Mouse (Mus musculus): Measurements from ENCODE around the gene Srrm3. TPM values are rescaled to one million over a fixed set of nuclear protein-coding genes. Genes with fewer than 3 reads are reported as not detected.

Srrm3 gene
- polyA plus RNA-seq, 1 experiment from 2014 or later: 23.6 TPM

DNA sequence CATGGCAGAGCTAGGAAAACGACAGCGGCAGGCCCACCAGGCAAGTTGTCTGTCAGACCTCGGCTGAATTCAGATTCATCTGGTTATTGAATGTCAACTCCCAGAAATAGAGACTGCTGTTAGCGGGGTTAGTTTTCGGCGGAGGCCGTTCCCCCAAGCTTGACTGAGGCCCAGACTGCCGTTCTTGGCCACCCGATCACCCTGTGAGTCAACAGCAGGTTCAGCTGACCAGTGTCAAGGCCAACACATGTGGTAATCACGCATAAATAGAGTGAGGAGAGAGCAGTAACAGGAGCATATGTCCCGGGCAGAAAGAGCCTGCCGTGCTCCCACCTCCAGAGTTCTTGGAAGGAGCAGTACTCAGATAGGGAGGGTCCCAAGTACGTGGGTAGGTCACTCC is 100.6 kb downstream of the Srrm3 start:
- no peaks in the 10 kb centered on the region for H3K27me3 ChIP-seq (replicated peaks; ENCODE audit: control insufficient read depth, insufficient read depth, low read length)
- H3K9ac ChIP-seq (ENCODE audit: low read length): no peak overlapping the region
- H3K4me2 ChIP-seq (ENCODE audit: low read length): no peak overlapping the region
- H3K27ac ChIP-seq (ENCODE audit: low read depth, low read length): no peak overlapping the region
- no peak for ATAC-seq
- no peaks in the 10 kb centered on the region for H3K9me3 ChIP-seq (replicated peaks; ENCODE audit: control insufficient read depth, low read length)
- H3K4me3 ChIP-seq (ENCODE audit: low read depth, low read length): no peak overlapping the region
- 87% methylated on average over 13 of the region's 13 CpGs for WGBS
- H3K4me1 ChIP-seq (ENCODE audit: control insufficient read depth, insufficient read depth, low read length): peaks cover 7% of the 10 kb centered on the region; the same call in 1 of the 2 replicates
- no peak for DNase-seq (ENCODE audit: low spot score)
- peaks cover 67% of the 10 kb centered on the region for H3K36me3 ChIP-seq (ENCODE audit: control insufficient read depth, insufficient read depth, low read length)

DNA sequence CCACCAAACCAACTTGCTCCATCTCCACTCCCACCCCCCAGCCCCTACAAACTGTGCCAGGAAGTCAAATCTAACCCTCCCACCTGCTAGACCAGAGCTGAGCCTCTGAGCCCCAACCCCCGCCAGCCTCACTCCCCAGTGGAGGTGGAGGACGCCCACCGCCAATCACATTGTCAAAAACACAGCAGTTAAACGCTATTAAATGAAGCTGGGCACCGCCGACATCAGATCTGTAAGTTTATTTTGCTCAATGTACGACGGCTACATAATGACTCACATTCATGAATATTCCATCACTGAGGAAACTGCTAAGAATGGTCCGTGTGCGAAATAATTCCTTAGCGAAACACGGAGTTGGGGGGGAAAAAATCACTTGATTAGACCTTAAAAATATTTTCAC is 101.5 kb downstream of the Srrm3 start:
- WGBS: 55% methylated on average over 12 of the region's 12 CpGs
- Histone ChIP-seq H3K9me3 (replicated peaks; ENCODE audit: control insufficient read depth, low read length) (no peaks in the 10 kb centered on the region), H3K36me3 (ENCODE audit: control insufficient read depth, insufficient read depth, low read length) (peaks cover 74% of the 10 kb centered on the region), H3K4me3 (ENCODE audit: low read depth, low read length) (no peak overlapping the region), H3K27ac (ENCODE audit: low read depth, low read length) (no peak overlapping the region), H3K27me3 (replicated peaks; ENCODE audit: control insufficient read depth, insufficient read depth, low read length) (no peaks in the 10 kb centered on the region), H3K9ac (ENCODE audit: low read length) (no peak overlapping the region), H3K4me1 (ENCODE audit: control insufficient read depth, insufficient read depth, low read length) (peaks cover 5% of the 10 kb centered on the region; the same call in 1 of the 2 replicates), H3K4me2 (ENCODE audit: low read length) (no peak overlapping the region)
- DNase-seq (ENCODE audit: low spot score): no peak
- ATAC-seq: no peak

DNA sequence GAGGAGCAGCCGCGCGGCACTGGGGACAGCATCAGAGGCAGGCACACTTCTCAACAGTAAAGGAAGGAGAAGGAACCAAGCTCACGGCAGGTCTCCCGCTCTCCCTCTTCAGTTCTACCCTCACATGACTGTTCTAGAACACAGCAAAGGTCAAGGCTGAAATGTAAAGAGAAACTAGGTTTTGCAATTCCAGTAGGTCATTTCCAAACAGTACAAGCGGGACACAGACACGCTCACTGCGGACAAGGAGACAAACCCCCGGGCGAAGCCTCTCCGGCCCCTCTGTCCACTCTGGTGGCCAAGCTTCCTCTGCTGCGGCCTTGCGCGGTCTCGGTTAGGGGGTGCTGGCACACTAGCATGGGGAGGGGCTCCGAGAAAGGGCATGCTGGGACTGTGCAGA is 102.3 kb downstream of the Srrm3 start:
- Histone ChIP-seq H3K36me3 (ENCODE audit: control insufficient read depth, insufficient read depth, low read length) (peaks cover 82% of the 10 kb centered on the region), H3K9me3 (replicated peaks; ENCODE audit: control insufficient read depth, low read length) (no peaks in the 10 kb centered on the region), H3K4me3 (ENCODE audit: low read depth, low read length) (no peak overlapping the region), H3K27ac (ENCODE audit: low read depth, low read length) (no peak overlapping the region), H3K4me1 (ENCODE audit: control insufficient read depth, insufficient read depth, low read length) (no peaks in the 10 kb centered on the region), H3K9ac (ENCODE audit: low read length) (no peak overlapping the region), H3K4me2 (ENCODE audit: low read length) (no peak overlapping the region), H3K27me3 (replicated peaks; ENCODE audit: control insufficient read depth, insufficient read depth, low read length) (no peaks in the 10 kb centered on the region)
- DNase-seq (ENCODE audit: low spot score) (no peak), ATAC-seq (no peak)
- WGBS: 95% methylated on average over 16 of the region's 16 CpGs

- Histone ChIP-seq H3K9me3 (replicated peaks; ENCODE audit: control insufficient read depth, low read length) (no peaks in the 10 kb centered on the region), H3K27ac (ENCODE audit: low read depth, low read length) (no peak overlapping the region), H3K27me3 (replicated peaks; ENCODE audit: control insufficient read depth, insufficient read depth, low read length) (no peaks in the 10 kb centered on the region), H3K9ac (ENCODE audit: low read length) (no peak overlapping the region), H3K36me3 (ENCODE audit: control insufficient read depth, insufficient read depth, low read length) (peaks cover 85% of the 10 kb centered on the region), H3K4me2 (ENCODE audit: low read length) (no peak overlapping the region), H3K4me1 (ENCODE audit: control insufficient read depth, insufficient read depth, low read length) (no peaks in the 10 kb centered on the region), H3K4me3 (ENCODE audit: low read depth, low read length) (no peak overlapping the region)
- 88% methylated on average over 10 of the region's 10 CpGs for WGBS
- DNase-seq (ENCODE audit: low spot score): no peak
- no peak for ATAC-seq
Measured at GRCm38 (mm10) chr5:135909646-135910045, 103.0 kb downstream of the Srrm3 start.

DNA sequence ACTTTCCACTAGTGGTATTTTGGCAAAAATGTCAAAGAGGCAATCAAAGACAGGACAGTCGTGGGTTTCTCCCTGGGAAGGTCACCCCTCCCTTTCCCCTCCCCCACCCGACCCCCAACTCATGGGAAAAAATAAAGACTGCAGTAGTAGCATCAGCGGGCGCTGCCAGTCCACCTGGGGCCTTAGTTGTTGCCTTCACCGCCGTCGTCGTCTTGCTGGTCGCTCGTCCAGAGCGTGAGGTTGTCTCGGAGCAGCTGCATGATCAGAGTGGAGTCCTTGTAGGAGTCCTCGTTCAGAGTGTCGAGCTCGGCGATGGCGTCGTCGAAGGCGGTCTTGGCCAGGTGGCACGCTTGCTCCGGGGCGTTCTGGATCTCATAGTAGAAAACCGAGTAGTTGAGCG is 104.1 kb downstream of the Srrm3 start:
- Histone ChIP-seq H3K36me3 (ENCODE audit: control insufficient read depth, insufficient read depth, low read length) (peaks cover 80% of the 10 kb centered on the region), H3K4me3 (ENCODE audit: low read depth, low read length) (no peak overlapping the region), H3K27me3 (replicated peaks; ENCODE audit: control insufficient read depth, insufficient read depth, low read length) (no peaks in the 10 kb centered on the region), H3K9me3 (replicated peaks; ENCODE audit: control insufficient read depth, low read length) (no peaks in the 10 kb centered on the region), H3K4me2 (ENCODE audit: low read length) (no peak overlapping the region), H3K4me1 (ENCODE audit: control insufficient read depth, insufficient read depth, low read length) (no peaks in the 10 kb centered on the region), H3K9ac (ENCODE audit: low read length) (no peak overlapping the region), H3K27ac (ENCODE audit: low read depth, low read length) (no peak overlapping the region)
- ATAC-seq: no peak
- DNase-seq (ENCODE audit: low spot score): no peak
- 91% methylated on average over 25 of the region's 25 CpGs for WGBS

DNA sequence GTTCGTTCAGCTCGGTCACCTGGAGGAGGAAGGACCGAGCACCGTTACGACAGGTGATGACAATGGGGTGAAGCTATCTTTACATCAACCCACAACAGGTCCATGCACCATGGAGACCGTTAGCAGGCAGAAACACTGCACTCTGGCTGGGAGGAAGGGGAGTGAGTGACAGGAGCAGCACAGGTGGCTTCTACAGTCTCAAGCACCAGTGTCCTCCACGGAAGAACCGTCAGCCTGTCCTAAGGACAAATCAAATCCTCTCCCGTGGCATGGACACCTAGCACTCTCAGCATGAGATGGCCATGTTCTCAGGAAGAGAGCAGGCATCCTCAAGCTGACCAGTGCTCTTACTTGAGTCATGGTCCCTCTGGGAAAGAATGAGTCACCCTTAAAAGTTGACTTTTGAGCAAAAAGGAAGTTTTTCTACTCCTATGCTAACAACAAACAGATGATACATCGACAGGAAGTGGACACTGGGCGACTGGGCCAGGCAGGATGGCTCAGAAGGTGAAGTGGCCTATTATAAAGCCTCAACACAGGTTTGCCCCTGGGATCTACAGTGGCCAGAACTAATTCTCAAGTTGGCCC is 105.0 kb downstream of the Srrm3 start:
- WGBS: 92% methylated on average over 11 of the region's 11 CpGs
- H3K9me3 ChIP-seq (replicated peaks; ENCODE audit: control insufficient read depth, low read length): no peaks in the 10 kb centered on the region
- H3K4me1 ChIP-seq (ENCODE audit: control insufficient read depth, insufficient read depth, low read length): no peaks in the 10 kb centered on the region
- H3K27me3 ChIP-seq (replicated peaks; ENCODE audit: control insufficient read depth, insufficient read depth, low read length): no peaks in the 10 kb centered on the region
- no peak overlapping the region for H3K27ac ChIP-seq (ENCODE audit: low read depth, low read length)
- DNase-seq (ENCODE audit: low spot score): no peak
- H3K9ac ChIP-seq (ENCODE audit: low read length): no peak overlapping the region
- ATAC-seq: no peak
- no peak overlapping the region for H3K4me3 ChIP-seq (ENCODE audit: low read depth, low read length)
- H3K4me2 ChIP-seq (ENCODE audit: low read length): no peak overlapping the region
- peaks cover 75% of the 10 kb centered on the region for H3K36me3 ChIP-seq (ENCODE audit: control insufficient read depth, insufficient read depth, low read length)

DNA sequence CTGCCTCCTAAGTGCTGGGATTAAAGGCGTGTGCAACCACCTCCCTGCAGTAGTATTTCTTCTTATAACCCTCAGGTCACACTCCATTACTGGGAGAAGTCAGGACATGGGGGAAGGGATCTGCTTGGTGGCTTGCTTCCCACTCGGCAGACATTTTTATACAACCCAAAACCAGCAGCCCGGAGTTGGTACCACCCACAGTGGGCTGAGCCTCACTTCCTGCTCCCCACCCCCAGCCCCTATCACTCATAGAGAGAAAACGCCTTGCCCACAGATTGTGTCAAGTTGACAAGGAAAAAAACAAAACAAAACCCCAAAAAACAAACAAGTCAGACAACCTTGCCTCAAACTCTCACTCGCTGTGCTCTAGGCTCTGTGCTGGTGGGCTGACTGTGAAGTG is 106.5 kb downstream of the Srrm3 start:
- Histone ChIP-seq H3K4me3 (ENCODE audit: low read depth, low read length) (no peak overlapping the region), H3K36me3 (ENCODE audit: control insufficient read depth, insufficient read depth, low read length) (peaks cover 75% of the 10 kb centered on the region), H3K9ac (ENCODE audit: low read length) (no peak overlapping the region), H3K27ac (ENCODE audit: low read depth, low read length) (no peak overlapping the region), H3K27me3 (replicated peaks; ENCODE audit: control insufficient read depth, insufficient read depth, low read length) (no peaks in the 10 kb centered on the region), H3K4me2 (ENCODE audit: low read length) (no peak overlapping the region), H3K9me3 (replicated peaks; ENCODE audit: control insufficient read depth, low read length) (no peaks in the 10 kb centered on the region), H3K4me1 (ENCODE audit: control insufficient read depth, insufficient read depth, low read length) (no peaks in the 10 kb centered on the region)
- no peak for ATAC-seq
- 92% methylated on average over 5 of the region's 5 CpGs for WGBS
- DNase-seq (ENCODE audit: low spot score): no peak

- no peak overlapping the region for H3K4me3 ChIP-seq (ENCODE audit: low read depth, low read length)
- no peaks in the 10 kb centered on the region for H3K9me3 ChIP-seq (replicated peaks; ENCODE audit: control insufficient read depth, low read length)
- H3K27me3 ChIP-seq (replicated peaks; ENCODE audit: control insufficient read depth, insufficient read depth, low read length): no peaks in the 10 kb centered on the region
- peaks cover 76% of the 10 kb centered on the region for H3K36me3 ChIP-seq (ENCODE audit: control insufficient read depth, insufficient read depth, low read length)
- no peak overlapping the region for H3K27ac ChIP-seq (ENCODE audit: low read depth, low read length)
- H3K4me2 ChIP-seq (ENCODE audit: low read length): no peak overlapping the region
- H3K9ac ChIP-seq (ENCODE audit: low read length): no peak overlapping the region
- no peak for ATAC-seq
- whole genome bisulfite sequencing: 89% methylated on average over 6 of the region's 6 CpGs
- no peaks in the 10 kb centered on the region for H3K4me1 ChIP-seq (ENCODE audit: control insufficient read depth, insufficient read depth, low read length)
- no peak for DNase-seq (ENCODE audit: low spot score)
Measured at GRCm38 (mm10) chr5:135914156-135914555, 107.5 kb downstream of the Srrm3 start.

GRCm38 (mm10) chr5:135916051-135916565 is 109.4 kb downstream of the Srrm3 start:
- H3K4me2 ChIP-seq (ENCODE audit: low read length): no peak overlapping the region
- no peak overlapping the region for H3K9ac ChIP-seq (ENCODE audit: low read length)
- H3K9me3 ChIP-seq (replicated peaks; ENCODE audit: control insufficient read depth, low read length): no peaks in the 10 kb centered on the region
- no peaks in the 10 kb centered on the region for H3K4me1 ChIP-seq (ENCODE audit: control insufficient read depth, insufficient read depth, low read length)
- DNase-seq (ENCODE audit: low spot score) (no peak), ATAC-seq (no peak)
- no peaks in the 10 kb centered on the region for H3K27me3 ChIP-seq (replicated peaks; ENCODE audit: control insufficient read depth, insufficient read depth, low read length)
- H3K27ac ChIP-seq (ENCODE audit: low read depth, low read length): no peak overlapping the region
- 93% methylated on average over 6 of the region's 6 CpGs for WGBS
- H3K4me3 ChIP-seq (ENCODE audit: low read depth, low read length): no peak overlapping the region
- peaks cover 74% of the 10 kb centered on the region for H3K36me3 ChIP-seq (ENCODE audit: control insufficient read depth, insufficient read depth, low read length)
